Mouse (Mus musculus) urinary bladder, adult 18-20 months (tissue): ENCODE results near the gene Tox2.

Experiments
- DNase-seq, 2 experiments: peaks; one replicate each; pipeline ENCODE4 v3.0.0; 2022; ENCODE audit warnings: low spot score in 2 of 2, mixed read lengths in 2 of 2

The Tox2 gene

DNA sequence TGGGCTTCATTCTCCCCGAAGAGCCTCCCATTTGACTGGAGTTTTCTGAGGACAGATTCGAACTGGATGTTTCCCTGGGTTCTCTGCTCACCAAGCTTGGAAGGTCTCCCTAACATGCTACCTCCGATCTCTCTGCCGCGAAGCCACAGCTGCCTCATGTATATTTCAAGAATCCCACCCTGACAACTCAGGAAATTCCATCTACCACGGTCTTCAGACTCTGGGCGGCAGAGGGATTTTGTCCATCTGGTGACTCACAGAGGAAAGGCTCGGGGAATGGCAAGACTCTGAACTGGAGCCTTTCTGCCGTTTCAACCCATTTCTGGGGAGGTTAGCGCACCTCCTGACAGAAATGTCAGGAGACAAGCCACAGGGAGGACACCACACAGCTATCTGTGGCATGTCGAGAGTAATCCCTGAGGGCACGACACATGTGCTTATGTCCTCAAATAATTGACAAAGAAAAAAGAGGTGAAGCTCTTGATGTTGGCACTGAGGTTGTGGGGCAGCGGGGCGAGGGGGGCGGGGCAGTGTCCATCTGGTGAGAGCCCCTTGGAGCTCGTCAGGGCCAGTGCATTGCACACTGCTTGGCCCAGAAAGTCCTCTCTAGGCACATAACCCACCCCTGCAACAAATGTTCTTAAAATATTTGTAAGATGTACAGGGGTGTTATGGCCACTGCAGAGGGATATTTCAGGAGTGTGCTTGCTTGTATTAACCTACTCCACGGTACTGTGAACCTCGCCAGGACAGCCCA lies 162.0 kb downstream of the Tox2 start:
- no peak for DNase-seq

GRCm38 (mm10) chr2:163370175-163370574 lies 167.2 kb downstream of the Tox2 start:
- no peak for DNase-seq

DNA sequence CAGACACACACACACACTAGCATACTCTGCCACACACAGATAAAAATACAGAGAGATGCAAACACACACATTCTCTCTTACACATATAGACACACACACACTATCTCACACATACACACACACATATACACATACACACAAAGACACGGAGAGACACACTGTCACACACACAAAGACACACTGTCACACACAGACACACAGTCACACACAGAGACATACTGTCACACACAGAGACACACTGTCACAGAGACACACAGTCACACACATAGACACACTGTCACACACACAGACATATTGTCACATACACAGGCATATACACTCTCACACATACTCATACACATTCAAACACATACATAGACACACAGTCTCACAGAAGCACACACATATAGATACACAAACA lies 169.7 kb downstream of the Tox2 start:
- no peak for DNase-seq
